Mouse (Mus musculus): ENCODE results near the gene Phlpp1.
A peak's percentile ranks its signal among the peaks of the same experiment; 100 is the strongest.
"Not testable (repeated sequence)": the region's sequence is repeated elsewhere in the genome, so short reads cannot be mapped to it uniquely, and the experiment has no call there.

Gene Phlpp1

DNA sequence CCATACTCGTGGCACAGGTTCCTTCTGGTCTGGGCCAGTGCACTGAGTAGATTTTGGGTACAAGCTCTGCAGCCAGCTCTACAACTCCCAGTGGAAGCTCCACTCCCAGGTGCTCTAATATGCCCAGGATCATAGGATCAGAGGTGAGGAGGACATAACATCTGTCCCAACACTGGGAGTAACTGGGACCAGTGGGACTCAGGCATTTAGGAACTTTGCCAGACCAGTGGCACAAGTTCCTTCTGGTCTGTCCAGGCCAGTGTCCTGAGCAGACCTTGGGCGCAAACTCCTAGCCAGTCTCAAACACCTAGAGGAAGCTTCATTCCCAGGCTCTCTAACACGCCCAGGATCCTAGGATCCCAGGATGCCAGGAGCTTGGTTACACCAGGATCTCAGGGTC, 72.7 kb downstream of the Phlpp1 start:
- DNase-seq (ENCODE audit: low spot score in 2 of 2): no peak

DNA sequence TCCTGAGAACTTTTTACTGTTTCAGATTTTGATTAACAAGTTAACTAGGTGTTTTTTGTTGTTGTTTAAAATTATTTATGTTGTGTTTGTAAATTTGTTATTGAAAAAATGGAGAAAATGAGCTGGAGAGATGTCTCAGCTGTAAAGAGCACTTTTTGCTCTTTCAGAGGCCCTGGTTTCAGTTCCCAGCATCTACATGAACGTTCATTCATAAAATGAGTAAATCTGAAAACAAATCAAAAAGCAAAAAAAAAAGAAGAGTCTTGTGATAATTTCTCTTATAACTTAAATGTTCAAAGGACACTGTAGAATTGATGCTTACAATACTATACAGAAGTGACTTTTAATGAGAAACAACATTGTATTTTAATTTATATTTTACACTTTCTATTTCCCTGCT, 82.5 kb downstream of the Phlpp1 start:
- DNase-seq (ENCODE audit: low spot score in 2 of 2): no peak

DNA sequence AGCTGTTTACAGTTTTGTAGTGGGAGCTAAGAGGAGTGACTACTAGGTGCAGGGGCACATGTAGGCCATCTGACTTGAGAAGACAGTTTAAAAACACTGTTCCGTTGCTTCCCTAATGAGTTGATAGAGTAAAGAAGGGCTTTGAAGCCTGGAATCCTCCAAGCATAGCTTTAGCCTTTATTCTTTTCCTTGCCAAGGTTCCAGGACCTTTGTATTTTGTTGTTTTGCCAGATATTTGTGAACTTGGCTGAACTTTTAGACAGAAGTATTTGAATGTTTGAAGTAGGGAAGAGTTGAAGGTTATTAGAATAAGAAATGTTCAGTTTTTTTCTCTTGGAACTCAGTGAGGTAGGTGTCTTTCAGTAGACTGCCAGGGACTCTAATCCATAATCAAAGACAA, 85.6 kb downstream of the Phlpp1 start:
- no peak for DNase-seq (ENCODE audit: low spot score in 2 of 2)

DNA sequence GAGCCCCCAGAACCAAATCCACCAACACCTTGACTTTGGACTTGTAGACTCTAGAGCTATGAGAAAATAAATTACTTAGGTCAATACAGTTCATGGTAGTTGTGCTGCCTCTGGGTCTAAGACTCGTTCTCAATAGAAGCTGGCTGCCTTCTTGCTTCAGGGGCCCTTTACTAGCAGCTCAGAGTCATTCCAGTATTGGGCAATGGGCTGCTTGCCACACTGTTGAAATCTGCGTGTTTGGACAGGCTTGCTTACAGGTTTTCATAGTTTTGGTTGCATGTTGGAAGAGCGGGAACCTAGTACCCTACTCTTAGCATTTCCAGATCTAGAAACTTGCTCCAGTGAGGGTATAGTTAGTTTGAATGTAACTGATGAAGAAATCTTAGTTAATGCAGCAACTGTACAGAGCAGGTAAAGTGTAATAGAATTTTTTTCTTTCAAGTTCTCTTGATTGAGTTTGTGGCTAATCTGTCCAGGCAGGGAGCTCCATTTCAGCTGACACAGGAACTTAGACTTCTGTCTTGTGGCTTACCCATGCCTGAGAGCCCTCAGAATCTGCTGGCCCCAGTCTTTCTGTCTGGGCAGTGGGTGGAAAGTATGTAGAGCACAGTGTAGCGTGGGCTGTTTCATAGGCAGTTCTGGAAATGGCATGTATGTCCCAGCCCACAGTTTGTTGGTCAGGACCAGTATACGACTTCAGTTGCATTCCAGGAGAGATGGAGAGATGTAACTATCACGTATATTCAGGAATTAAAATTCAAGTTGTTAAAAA, 96.7 kb downstream of the Phlpp1 start:
- no peak for DNase-seq (ENCODE audit: low spot score in 2 of 2)

DNA sequence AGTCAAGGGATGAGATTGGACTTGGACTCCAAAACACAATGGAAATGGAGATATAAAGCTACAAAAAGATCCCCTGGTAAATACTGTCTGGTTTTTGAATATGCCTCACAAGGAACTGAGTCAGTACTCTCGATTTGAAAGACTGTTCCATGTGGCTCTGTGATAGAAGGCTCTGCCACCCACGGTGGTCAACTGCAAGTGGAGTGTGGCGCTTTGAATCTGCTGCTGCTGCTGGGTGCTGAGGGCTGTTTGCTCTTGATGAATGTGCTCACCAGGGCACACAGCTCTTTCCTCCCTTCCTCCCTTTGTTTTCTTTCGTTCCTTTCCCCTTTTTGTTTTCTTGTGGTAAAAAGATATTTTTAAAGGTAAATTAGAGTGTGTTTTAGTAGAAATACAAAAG, 97.8 kb downstream of the Phlpp1 start:
- DNase-seq (ENCODE audit: low spot score in 2 of 2): no peak

DNA sequence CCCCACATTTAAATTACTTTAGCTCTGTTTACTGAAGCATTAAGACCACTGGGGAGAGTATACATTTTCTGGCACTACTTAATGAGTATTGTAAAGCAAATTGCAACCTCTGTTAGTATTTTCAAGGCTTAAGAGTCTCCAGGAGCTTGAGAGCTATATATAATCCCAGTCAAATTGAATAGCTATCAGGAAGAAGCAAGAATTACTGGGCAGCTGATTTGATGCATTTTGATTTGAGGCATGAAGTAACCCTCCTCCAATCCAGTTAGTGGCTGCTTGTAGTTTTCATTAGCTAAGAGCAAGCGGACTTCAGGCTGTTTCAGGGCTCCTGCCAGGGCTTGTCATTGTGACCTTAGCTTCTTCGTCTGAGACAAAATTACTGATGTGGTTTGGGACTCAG, 101.4 kb downstream of the Phlpp1 start:
- no peak for DNase-seq (ENCODE audit: low spot score in 2 of 2)

DNA sequence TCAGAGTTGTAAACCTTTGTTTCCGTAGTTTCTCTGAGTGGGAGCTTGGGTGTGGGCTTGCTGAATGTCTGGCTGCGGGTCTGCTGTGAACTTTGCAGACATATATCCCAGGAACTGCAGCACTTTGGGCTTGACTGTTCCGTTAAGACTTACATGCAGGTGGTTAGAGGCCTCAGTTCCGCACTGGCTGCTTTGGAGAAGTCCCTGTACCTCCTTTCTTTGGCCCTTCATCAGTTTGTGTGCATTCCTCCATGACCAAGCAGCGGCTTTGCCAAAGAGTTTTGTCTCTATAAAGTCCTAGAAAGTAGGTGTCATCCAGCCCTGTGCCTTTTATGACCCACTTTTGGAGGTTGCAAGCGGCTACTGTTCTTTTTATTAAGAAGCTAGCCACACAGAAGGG, 102.2 kb downstream of the Phlpp1 start:
- DNase-seq (ENCODE audit: low spot score in 2 of 2): no peak

DNA sequence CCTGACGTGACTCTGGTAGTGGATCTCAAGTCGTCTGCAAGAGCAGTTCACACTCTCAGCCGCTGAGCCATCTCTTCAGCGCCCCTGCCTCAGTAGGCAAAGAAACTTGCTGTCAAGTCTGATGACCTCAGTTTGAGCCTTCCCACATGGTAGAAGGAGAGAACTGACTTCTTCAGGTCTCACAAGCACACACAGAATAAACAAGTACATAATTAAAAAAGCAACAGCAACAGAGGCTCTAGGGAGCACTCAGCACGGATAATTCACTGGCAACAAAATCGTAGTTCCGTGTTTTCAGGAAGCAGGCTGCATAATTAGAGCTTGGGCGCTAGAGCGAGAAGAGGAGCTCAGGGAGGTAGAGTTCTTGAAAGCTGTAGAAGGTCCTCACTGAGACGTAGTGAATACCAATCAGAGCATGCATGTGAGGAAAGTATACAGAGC, 103.0 kb downstream of the Phlpp1 start:
- peak in 1 of 2 experiments; percentile 10 for DNase-seq (ENCODE audit: low spot score in 2 of 2)

DNA sequence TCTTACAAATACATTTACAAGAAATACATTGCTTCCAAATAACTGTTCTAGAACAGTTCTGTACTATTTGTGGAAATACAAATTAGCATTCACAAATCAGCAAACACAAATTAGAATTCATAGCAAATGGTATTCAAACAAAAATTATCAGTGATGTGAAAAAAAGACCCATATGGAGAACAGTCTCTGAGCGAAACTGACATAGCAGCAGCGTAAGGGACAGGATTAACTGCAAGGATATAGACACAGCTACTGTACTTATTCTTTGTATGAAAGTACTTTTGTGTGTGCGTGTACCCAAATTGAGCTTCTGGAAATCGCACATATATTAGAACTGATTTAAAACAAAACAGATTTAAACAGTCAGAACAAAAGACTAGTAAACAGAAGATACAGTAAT, 103.6 kb downstream of the Phlpp1 start:
- DNase-seq (ENCODE audit: low spot score in 2 of 2): no peak

DNA sequence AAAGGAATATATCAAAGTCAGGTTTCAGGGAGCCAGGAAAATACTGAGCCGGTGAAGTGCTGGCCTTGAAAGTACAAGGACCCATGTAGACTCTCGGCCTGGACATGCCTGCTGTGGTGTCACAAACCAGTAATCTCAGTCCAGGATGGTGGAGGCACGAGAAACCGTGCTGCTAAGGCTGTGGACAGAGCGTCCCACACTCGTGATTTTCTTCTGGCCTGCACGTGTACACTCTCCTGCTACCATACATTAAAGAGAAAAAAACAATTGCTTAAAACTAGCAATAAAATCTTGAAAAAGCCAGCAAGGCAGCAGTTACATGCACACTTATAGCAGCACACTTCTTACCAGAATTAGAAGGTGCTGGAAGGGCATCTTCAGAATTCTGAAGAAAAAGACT, 104.2 kb downstream of the Phlpp1 start:
- DNase-seq (ENCODE audit: low spot score in 2 of 2): no peak

DNA sequence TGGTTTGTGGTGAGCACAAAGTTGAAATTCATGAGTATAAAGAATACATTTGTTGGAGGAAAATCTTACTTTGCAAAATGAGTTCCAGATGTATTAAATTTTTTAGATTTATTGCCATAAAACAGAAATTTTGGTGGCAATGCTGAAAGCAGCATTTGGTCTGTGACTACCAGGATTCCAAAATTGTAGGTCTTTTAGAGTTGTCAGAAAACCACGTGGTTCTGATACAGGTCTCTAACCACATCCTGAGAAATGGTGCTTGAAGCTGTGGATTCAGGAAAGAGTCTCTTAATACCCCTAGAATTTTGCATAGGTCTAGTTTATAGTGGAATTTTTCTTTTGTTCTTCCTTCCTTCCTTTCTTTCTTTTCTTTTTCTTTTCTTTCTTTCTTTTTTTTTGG, 105.3 kb downstream of the Phlpp1 start:
- DNase-seq (ENCODE audit: low spot score in 2 of 2): no peak

DNA sequence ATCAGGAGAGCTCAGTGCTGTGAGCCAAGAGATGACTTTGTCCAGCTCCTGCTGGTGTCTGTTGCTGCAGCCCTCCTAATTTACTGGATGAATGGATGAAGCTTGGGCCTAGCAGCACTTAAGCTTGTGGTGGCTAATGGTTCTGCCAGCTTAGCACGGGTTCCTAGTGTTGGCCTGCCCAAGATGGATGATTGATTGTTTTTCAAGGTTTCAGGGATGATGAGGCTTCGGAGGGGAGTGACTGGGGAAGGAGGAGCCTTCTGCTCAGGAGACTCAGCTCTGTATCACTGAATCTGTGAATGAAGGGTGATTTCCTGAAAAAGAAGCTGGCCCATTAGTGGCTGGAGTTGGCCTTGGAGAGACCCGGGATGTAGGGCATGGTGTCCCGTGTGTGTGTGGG, 105.7 kb downstream of the Phlpp1 start:
- DNase-seq (ENCODE audit: low spot score in 2 of 2): no peak

DNA sequence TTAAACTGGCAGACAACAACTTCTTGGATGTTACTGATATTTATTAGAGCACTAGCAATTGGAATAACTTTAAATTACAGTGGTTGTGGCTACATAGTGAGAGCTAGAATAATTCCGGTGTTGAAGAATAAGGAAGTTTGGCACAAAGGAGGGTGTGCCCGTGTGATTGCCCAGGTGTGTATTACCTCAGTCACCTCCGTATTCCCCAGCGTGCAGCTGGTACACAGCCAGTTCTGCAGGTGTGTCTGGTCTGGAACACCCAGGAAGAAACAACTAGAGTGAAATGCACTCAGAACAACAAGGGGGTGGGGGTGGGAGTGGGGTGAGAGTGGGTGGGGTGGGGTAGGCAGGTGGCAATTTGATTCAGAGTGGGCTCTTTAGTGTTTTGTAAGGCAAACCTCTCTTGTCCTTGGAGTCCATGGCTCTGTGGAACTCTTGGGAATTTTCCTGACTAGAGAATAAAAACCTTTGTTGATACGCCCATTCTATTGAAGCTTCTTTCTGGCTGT, 107.1 kb downstream of the Phlpp1 start:
- DNase-seq (ENCODE audit: low spot score in 2 of 2): no peak

DNA sequence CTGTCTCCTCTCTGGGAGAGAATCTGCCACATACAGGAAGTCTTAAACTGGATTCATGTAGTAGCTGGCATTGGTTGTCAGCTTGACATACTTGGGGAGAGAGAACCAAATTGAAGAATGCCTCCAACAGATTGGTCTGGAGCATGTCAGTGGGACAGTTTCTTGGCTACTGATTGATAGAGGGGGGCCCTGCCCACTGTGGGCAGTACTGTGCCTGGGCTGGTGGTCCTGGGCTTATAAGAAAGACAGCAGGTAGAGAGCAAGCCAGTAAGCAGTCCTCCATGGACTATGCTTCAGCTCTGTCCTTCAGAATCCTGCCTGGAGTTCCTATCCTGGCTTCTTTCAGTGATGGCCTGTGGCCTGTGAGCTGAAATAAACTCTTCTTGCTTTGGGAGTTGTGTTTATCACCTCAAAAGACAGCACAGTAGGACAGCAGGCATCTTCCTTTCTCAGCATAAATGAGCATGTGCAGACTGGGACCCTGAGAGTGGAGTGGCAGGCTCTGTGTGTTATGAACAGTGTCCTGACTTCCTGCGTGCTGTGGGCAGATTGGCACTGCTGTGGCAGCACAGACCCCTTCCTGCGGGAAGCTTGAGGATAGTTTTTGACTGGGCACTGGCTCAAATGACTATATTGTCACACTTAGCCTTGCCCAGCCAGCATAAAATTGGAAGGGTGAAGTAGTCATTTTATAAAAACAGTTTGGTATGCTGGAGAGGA, 108.0 kb downstream of the Phlpp1 start:
- no peak for DNase-seq (ENCODE audit: low spot score in 2 of 2)

DNA sequence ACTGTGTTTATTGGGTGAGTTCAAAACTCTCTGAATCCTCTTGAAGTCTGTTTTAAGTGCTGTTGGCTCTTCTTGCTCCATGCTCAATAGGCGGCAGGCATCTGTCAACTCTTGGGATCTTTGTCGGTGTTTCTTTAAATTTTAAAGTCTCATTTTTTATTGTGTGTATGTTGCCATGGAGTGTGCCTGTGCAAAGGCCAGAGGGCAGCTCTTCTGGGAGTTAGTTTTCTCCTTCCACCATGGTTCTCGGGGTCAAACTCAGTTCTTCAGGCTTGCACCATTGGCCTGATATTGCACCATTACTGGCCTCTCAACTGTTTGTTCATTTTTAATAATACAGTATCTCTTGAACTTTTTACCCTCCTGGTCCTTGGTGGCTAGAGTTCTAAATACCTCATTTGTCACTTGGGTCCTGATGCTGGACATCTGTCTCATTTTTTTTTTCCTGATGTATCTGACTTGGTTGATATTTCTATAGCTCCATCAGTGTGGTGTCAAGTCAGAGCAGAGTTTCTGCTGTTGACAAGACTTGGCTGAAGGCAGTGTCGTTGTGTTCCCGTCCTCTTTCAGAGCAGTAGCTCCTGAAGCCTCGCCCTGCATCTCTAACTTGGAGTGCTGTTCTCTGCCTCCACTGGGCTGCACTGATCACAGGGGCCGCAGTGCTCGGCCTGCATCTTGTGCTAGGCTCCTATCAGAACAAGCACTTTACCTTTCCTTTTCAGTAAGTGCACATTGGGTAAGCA, 108.8 kb downstream of the Phlpp1 start:
- no peak for DNase-seq (ENCODE audit: low spot score in 2 of 2)

DNA sequence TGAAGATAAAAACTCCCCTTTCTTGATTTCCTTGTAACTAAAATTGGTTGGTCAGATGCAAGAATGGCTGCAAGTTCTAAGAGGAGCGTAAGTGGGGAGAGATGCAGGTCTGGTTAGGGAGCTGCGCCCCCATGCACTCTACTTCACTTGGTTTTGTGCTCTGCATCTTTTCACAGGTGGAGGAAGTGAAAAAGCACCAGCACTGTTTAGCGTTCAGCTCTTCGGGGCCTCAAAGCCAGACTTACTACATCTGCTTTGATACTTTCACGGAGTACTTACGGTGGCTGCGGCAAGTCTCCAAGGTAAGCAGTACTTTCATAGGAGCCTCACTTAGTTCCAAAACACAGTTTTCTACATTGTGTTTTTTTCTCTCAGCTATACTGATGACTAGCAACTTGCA, 115.3 kb downstream of the Phlpp1 start:
- DNase-seq (ENCODE audit: low spot score in 2 of 2): no peak

DNA sequence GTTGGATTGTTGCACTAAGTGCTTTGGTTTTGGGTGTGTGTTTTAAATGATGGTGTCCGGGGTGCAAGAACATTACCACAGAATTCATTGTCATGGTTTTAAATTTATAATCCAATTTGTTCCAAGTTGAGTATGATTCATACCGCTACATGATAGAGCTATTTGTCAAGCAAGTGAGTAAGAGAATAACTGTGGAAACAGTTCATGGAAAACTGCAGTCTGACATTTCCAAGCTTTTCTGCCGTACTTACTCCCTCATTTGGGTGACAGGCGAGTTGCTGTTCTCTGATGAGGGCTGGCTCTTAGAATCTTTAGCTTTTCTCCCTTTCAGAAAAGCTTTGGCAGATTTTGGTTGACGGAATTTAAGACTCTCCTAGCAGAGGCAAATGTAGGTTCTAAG, 117.5 kb downstream of the Phlpp1 start:
- DNase-seq (ENCODE audit: low spot score in 2 of 2): no peak

DNA sequence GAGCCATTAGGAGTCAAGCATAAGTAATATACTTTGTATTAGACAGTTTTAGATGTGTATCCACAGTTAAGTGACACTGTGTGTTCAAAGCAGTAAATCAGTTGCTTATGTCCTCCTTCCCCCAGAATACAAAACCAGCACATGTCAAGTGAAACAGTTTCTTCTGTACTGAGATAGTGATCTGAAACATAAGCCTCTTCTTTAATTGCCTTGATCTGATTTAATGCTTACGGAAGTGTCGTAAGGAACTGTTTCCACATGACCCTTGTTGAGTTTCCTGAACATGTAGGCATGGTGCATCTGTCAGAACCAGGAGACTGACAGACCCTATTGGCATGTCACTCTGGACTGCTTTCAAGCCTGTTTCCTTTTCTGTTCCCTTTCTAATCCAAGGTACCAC, 118.0 kb downstream of the Phlpp1 start:
- DNase-seq (ENCODE audit: low spot score in 2 of 2): no peak

DNA sequence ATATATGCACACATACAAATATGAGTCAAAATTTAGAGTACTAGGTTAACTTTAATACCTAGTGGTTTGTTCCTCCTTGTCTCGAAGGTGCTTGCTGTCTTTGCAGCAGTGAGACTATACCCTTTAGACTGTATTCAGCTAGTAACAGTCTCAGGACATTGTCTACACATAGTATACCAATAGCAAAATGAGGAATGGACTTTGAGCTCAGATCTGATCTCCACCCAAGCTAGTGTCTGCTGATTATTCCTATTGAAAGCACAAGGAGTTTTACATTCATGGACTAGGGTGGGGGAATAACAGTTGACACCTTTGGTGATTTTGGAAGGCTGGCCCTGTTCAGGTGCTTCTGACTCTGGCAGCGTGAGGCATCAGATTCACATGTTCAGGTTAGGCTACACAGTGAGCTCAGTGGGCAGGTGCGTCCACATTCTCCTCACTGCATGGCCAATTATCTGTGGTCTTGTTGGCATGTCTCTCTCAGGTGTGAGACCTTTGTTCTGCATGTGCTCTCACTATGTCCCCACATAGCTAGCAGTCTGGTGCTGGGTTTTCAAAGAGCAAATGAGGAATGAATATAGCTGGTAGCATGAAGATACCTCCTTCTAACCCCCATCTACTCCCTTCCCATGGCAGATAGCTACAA, 138.0 kb downstream of the Phlpp1 start:
- DNase-seq (ENCODE audit: low spot score in 2 of 2): no peak

DNA sequence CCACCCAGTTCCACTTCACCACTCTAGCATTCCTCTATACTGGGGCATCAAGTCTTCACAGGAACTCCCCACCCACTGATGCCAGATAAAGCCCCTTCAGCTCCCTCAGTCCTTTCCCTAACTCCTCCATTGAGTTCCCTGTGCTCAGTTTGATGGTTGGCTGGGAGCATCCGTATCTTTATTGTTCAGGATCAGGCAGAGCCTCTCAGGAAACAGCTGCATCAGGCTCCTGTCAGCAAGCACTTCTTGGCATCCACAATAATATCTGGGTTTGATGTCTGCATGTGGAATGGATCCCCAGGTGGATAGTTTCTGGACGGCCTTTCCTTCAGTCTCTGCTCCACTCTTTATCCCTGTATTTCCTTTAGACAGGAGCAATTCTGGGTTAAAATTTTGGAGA, 138.7 kb downstream of the Phlpp1 start:
- no peak for DNase-seq (ENCODE audit: low spot score in 2 of 2)

DNA sequence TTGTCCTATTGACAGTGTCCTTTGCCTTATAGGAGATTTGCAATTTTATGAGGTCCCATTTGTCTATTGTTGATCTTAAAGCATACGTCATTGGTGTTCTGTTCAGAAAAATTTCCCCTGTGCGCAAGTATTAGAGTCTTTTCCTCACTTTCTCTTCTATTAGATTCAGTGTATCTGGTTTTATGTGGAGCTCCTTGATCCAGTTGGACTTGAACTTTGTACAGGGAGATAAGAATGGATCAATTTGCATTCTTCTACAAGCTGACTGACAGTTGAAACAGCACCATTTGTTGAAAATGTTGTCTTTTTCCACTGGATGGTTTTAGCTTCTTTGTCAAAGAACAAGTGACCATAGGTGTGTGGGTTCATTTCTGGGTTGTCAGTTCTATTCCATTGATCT, 140.3 kb downstream of the Phlpp1 start:
- DNase-seq (ENCODE audit: low spot score in 2 of 2): not testable (repeated sequence)

DNA sequence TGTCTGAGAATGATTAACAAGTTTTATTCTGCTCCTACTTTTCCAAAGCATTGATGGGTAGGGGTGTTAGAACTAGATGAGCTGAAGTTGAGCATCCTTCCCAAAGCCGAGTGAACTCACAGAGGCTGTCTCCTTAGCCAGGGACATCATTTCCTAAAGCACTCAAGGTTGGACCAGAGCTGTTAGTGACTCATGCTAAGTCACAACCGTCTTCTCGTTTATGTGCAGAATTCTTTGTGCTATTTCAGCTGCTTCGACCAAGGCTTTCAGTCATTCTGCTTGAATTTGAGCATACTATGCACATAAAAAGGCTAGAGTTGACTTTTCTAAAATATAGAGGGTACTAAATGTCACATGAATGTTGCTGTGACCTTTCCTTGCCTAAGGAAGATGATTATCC, 142.9 kb downstream of the Phlpp1 start:
- DNase-seq (ENCODE audit: low spot score in 2 of 2): no peak
